Mouse (Mus musculus): ENCODE data around the gene Mefv. TPM values are rescaled to one million over a fixed set of nuclear protein-coding genes. Genes with fewer than 3 reads are reported as not detected.

Mefv gene
- 0.77 and 1.2 TPM in 2 replicates for polyA plus RNA-seq (2015; fragmentation: Nextera tagmentation; extraction: Ambion mirVana)

DNA sequence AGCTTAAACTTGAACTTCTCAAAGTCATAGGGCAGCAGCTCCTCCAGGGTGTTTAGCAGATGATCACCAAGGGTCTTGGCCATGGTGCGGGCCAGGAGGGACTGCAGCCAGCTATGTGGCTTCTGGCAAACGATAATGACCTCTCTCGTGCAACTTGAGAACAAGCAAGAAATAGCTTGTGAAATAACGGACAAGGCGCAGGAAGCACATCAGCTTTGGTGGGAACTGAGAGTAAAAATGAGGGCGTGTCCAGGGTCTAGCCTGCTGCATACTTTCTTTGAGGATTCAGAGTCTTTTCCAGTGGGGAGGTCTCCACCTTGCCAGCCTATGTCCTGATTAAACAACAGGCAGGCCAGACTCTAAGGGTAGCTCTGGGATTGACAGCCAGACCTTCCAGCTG lies at the start of gene Mefv:
Gene Mefv, minus strand, starts transcription at position 118 of the 400 bp plus-strand sequence.

GRCm38 (mm10) chr16:3743503-3744185 lies 25.7 kb upstream of the Mefv start, which contains the start of gene Zfp263:
Zfp263 (plus strand) TSS chr16:3744093.

Other genes starting within 250 kb of the Mefv start
- not detected in 2 replicates for gene Olfr161, start 127.1 kb downstream of the Mefv start, polyA plus RNA-seq (2015; fragmentation: Nextera tagmentation; extraction: Ambion mirVana)
- gene Zfp263, start 26.0 kb upstream of the Mefv start, polyA plus RNA-seq (2015; fragmentation: Nextera tagmentation; extraction: Ambion mirVana), result 21.9 and 24.9 TPM in 2 replicates
- gene Olfr15, start 112.8 kb upstream of the Mefv start, polyA plus RNA-seq (2015; fragmentation: Nextera tagmentation; extraction: Ambion mirVana), result 0.05 TPM in 1 of 2 replicates, not detected in the other
- gene Zfp174, start 129.2 kb upstream of the Mefv start, polyA plus RNA-seq (2015; fragmentation: Nextera tagmentation; extraction: Ambion mirVana), result 0.25 and 0.40 TPM in 2 replicates
- 24.0 and 29.9 TPM in 2 replicates for gene Naa60, start 154.3 kb upstream of the Mefv start, polyA plus RNA-seq (2015; fragmentation: Nextera tagmentation; extraction: Ambion mirVana)
- gene Zfp597, start 166.5 kb upstream of the Mefv start, polyA plus RNA-seq (2015; fragmentation: Nextera tagmentation; extraction: Ambion mirVana), result 2.1 and 3.5 TPM in 2 replicates
- 0.38 and 1.2 TPM in 2 replicates for gene Gm20695, start 166.6 kb upstream of the Mefv start, polyA plus RNA-seq (2015; fragmentation: Nextera tagmentation; extraction: Ambion mirVana)
- 6.1 and 6.3 TPM in 2 replicates for gene 1700037C18Rik, start 190.6 kb upstream of the Mefv start, polyA plus RNA-seq (2015; fragmentation: Nextera tagmentation; extraction: Ambion mirVana)
- 16.4 and 17.4 TPM in 2 replicates for gene Cluap1, start 190.7 kb upstream of the Mefv start, polyA plus RNA-seq (2015; fragmentation: Nextera tagmentation; extraction: Ambion mirVana)

Measured in spleen, postnatal 0 days (tissue).